Comparison of ENCODE assay signal across 16 mouse cellular contexts in genomic region chr4:98619199-98619598, GRCm38 (mm10).
"Had no signal": no experiment of that assay in that cellular context is flagged by ENCODE, and none has a peak within 500 bp of the region (broad histone marks: within the 10 kb centered on the region; RNA-seq: fewer than 3 reads in every experiment).

No protein-coding gene starts in this region.

- H3K27me3 ChIP-seq: limb, embryonic 12.5 days; liver, embryonic 13.5 days; midbrain, embryonic 12.5 days; neural tube, embryonic 13.5 days had no signal

- H3K4me1 ChIP-seq: limb, embryonic 12.5 days; liver, embryonic 13.5 days had no signal

- H3K27ac ChIP-seq: kidney, postnatal 0 days; limb, embryonic 12.5 days; liver, embryonic 13.5 days; midbrain, embryonic 12.5 days; neural tube, embryonic 13.5 days; stomach, postnatal 0 days had no signal

- DNase-seq: kidney, adult 9 months; kidney, postnatal 36 days; layer of hippocampus, adult 9-11 months; layer of hippocampus, postnatal 36 days; liver; liver, embryonic 13.5 days; liver, postnatal 0 days; retina, postnatal 1 day; right cerebral cortex, postnatal 14 days; thymus, postnatal 25 days had no signal

- ATAC-seq: liver, postnatal 0 days; midbrain, embryonic 16.5 days had no signal

- H3K4me3 ChIP-seq: limb, embryonic 12.5 days; liver, embryonic 13.5 days; midbrain, embryonic 12.5 days; neural tube, embryonic 13.5 days had no signal
